Mouse (Mus musculus) liver, postnatal 0 days (tissue): ENCODE measurements at regions not wholly inside any gene's neighbourhood (a gene's known extent, or its start where the extent isn't known, plus 50 kb on each side); places are given as distances from the start of the nearest gene placed in this dataset.

ENCODE experiments used
- CTCF ChIP-seq: sonication (generic); IDR thresholded peaks from 2 replicates; pipeline ENCODE4 v1.5.1; 2016; ENCODE audit warnings: antibody characterized with exemption, low read depth
- EP300 ChIP-seq: IDR thresholded peaks from 2 replicates; pipeline ENCODE4 v1.6.1; 2016; ENCODE audit warnings: antibody characterized with exemption, low read depth, mild to moderate bottlenecking

DNA sequence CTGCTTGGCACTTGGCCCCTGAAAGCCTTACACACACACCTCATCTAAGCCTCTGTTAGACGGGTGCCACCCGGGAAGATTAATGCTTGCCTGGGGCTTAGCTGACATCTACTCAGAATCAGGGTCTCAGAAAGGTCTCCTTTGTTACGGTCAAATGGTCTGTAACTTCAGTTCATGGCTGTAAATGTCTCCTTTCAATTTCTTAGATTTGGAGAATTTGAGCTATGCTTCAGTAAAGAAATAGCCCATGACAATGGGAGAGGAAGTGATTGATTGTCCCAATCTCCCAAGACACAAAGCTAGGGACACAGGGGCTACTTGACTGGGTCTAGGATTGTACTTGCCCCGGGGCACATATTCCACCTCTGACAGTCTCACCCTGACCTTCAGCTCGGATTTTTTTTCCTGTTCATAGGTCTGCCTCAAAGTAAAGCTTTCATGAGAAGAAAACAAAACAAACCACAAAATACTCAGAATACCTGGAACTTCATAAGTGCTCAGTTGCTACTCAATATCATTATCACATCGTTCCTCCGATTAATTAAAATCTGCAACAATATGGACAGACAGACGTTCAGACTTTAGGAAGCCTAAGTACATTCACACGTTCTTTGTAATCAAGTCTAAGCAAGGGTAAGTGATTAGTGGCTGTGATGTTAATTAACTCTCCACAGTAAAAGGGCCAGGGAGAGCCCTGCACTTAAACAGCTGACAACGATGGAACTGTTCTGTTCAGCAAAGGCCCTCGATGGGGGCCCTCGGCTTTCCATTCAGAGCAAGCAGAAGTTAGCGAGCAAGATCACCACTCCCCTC is 132.9 kb upstream of the Slco3a1 start:
- no peak for TF ChIP-seq CTCF
- no peak for TF ChIP-seq EP300
